Mouse (Mus musculus) embryonic facial prominence, embryonic 14.5 days (tissue): Measurements from ENCODE around the gene Sypl. TPM values are rescaled to one million over a fixed set of nuclear protein-coding genes. Genes with fewer than 3 reads are reported as not detected.

Experiments used
- ATAC-seq: fragments of 200-750 bp; cut with Nextera tagmentation; 2 replicates; pipeline ENCODE4 v1.8.0; 2017; ENCODE audit warnings: low read depth, moderate number of reproducible peaks, moderate TSS enrichment
- DNase-seq: peaks from one replicate; pipeline ENCODE4 v3.0.0-alpha.2; 2015; ENCODE audit warnings: low spot score
- H3K27ac ChIP-seq: fragments of 300-500 bp; sonication (generic); replicated peaks from 2 replicates; pipeline ENCODE4 v1.5.1; 2014; ENCODE audit warnings: low read depth, mild to moderate bottlenecking, low read length, moderate library complexity
- H3K27me3 ChIP-seq: fragments of 300-500 bp; sonication (generic); replicated peaks from 2 replicates; pipeline ENCODE4 v1.6.1; 2014; ENCODE audit warnings: low read length; ENCODE audit not compliant: control insufficient read depth, insufficient read depth
- H3K36me3 ChIP-seq: fragments of 300-500 bp; sonication (generic); 2 replicates; pipeline ENCODE4 v1.6.1; 2014; ENCODE audit warnings: low read length, mixed read lengths; ENCODE audit not compliant: control insufficient read depth, insufficient read depth
- H3K4me1 ChIP-seq: fragments of 300-500 bp; sonication (generic); 2 replicates; pipeline ENCODE4 v1.6.1; 2014; ENCODE audit warnings: antibody characterized with exemption, low read length; ENCODE audit not compliant: control insufficient read depth, insufficient read depth
- H3K4me2 ChIP-seq: fragments of 300-500 bp; sonication (generic); 2 replicates; pipeline ENCODE4 v1.6.1; 2014; ENCODE audit warnings: low read depth, mild to moderate bottlenecking, low read length, moderate library complexity, mixed read lengths
- H3K4me3 ChIP-seq: fragments of 300-500 bp; sonication (generic); 2 replicates; pipeline ENCODE4 v1.5.1; 2014; ENCODE audit warnings: low read depth, mild to moderate bottlenecking, low read length
- H3K9ac ChIP-seq: fragments of 300-500 bp; sonication (generic); 2 replicates; pipeline ENCODE4 v1.6.1; 2014; ENCODE audit warnings: low read depth, mild to moderate bottlenecking, low read length, moderate library complexity, mixed read lengths
- H3K9me3 ChIP-seq: fragments of 300-500 bp; sonication (generic); 2 replicates; pipeline ENCODE4 v1.6.1; 2016; ENCODE audit warnings: low read length; ENCODE audit not compliant: control insufficient read depth
- WGBS: fragments of 180-500 bp; shearing (Covaris S2); extraction: QIAGEN DNeasy Blood & Tissue Kit; methylation state at CpG from one replicate; pipeline ENCODE4 v1.1.7; 2014; 5-methylcytosine and 5-hydroxymethylcytosine counted together
- polyA plus RNA-seq: library from polyadenylated mRNA; unstranded; fragments of >200 nt; fragmentation: Nextera tagmentation; extraction: Ambion mirVana; gene quantifications from 2 replicates; pipeline ENCODE4 v1.2.1, GENCODE M21; 2014

The Sypl gene
- polyA plus RNA-seq, 1 experiment from 2014 or later = 119 TPM

DNA sequence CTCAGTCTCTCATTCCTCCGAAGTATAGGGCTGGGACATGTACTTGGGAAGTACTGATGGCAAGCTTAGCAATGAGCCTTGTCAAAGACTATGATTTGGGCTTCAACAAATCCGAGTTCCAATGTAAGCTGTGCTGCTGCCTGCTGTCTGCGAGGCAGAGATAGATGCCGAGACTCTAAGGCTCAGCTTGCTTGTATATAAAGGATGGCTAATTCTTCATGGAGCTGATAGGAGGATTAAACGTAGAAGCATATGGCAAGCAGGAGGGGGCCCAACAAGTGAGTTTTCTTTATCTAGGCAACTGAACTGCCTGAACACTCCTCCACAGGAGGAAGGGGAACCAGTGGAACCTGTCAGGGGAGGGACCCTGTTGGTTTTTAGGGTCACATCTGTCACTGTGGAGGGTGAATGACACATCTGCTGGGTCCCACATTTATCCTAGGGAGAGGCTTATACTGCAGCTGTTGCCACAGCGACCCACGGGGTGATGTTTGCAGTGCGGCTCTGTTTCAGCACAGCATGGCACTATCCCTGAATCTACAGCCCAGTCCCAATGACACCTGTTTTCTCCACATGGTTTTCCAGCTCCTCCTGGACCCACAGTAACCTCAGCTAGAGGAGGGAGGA, 49.8 kb downstream of the Sypl start:
- Histone ChIP-seq H3K4me2 (no peak overlapping the region), H3K36me3 (no peaks in the 10 kb centered on the region), H3K9me3 (no peaks in the 10 kb centered on the region), H3K27ac (no peak overlapping the region), H3K9ac (no peak overlapping the region), H3K4me1 (peaks cover 9% of the 10 kb centered on the region), H3K27me3 (no peaks in the 10 kb centered on the region), H3K4me3 (no peak overlapping the region)
- peak; percentile 47; the same call in 1 of the 2 replicates for ATAC-seq
- DNase-seq = peak; percentile 68
- WGBS = 57% methylated on average over 8 of the region's 8 CpGs

DNA sequence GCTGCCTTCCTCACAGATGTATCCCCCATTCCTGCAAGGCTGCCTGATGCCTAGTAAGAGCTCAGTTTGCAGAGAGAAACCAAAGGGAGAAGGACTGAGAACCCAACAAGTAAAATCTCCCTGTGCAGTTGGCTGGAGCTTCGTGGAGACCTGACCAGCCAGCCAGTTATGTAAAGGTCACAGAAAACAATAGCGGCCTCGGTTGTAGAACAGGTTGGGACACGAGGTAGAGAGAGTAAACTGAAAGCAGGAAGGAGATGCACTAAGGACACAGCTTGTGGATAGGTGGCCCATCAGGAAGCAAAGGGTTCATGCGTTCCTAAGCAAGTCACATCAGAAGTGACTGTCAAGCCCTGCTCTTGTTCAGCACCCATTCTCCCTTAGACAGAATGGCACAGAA, 52.2 kb downstream of the Sypl start:
- Histone ChIP-seq H3K4me3 (no peak overlapping the region), H3K9me3 (no peaks in the 10 kb centered on the region), H3K36me3 (no peaks in the 10 kb centered on the region), H3K27me3 (no peaks in the 10 kb centered on the region), H3K9ac (no peak overlapping the region), H3K4me1 (peaks cover 20% of the 10 kb centered on the region), H3K27ac (no peak overlapping the region), H3K4me2 (no peak overlapping the region)
- DNase-seq = no peak
- 84% methylated on average over 5 of the region's 5 CpGs for WGBS
- ATAC-seq = no peak

DNA sequence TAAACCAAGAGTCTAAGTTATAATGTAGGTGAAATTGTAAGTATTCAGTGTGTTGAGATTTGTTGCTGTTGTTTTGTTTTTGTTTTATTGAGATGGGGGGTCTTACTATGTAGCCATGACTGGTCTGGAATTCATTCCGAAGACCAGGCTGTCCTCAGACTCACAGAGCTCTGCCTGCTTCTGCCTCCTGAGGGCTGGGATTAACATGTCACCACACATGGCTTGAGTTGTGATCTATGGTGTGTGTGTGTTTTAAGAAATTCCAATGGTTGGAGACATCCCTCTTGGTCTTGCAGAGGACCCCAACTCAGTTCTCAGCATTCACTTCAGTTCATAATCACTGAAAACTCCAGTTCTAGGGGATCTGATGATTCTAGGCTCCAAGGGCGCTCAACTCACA, 53.5 kb downstream of the Sypl start:
- ATAC-seq (no peak), DNase-seq (no peak)
- Histone ChIP-seq H3K27me3 (no peaks in the 10 kb centered on the region), H3K4me1 (peaks cover 20% of the 10 kb centered on the region), H3K9me3 (no peaks in the 10 kb centered on the region), H3K4me3 (no peak overlapping the region), H3K9ac (no peak overlapping the region), H3K27ac (no peak overlapping the region), H3K36me3 (no peaks in the 10 kb centered on the region), H3K4me2 (no peak overlapping the region)
- 95% methylated on average over 2 of the region's 2 CpGs for WGBS

DNA sequence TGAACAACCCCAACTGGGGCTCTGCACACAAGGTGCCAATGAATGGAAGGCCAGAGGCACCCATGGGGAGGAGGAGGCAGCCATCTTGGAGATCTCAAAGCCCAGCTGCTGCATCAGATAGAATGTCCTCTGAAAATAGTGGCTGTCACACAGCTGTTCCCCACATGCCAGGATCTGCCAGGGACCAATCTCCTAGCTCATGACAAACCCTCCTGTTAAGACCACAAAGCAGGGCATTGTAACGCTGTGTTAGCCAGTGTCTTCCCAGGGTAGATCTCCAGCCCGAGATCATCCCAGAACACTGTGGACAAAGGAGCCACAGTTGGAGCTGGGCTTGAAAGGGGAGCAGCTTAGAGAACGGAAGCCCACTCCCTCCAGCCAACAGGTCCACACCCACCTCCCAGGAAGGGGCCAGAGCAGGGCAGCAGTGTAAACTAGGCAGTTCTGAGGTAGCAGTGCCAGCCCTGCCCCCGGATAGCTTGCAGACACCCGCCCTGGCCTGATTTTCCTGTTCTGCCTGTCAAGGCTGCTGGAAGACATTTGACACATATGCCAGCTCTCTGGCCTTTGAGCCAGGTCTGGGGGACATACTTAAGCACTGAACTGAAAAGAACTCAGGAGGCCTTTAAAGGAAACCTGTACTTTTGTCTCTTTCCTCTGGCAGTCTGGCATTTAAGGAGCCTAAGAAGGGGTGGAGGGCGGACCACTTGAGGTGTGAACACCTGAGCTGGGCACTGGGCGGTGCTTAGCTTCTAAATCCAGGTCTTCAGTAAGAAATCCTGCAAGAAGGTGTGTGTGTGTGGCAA, 54.8 kb downstream of the Sypl start:
- no peaks in the 10 kb centered on the region for H3K9me3 ChIP-seq
- DNase-seq (peak; percentile 84), ATAC-seq (peak; percentile 90)
- no peaks in the 10 kb centered on the region for H3K27me3 ChIP-seq
- H3K4me1 ChIP-seq = peaks cover 20% of the 10 kb centered on the region
- WGBS = 31% methylated on average over 7 of the region's 7 CpGs
- H3K27ac ChIP-seq = peak overlapping the region; percentile 45
- no peak overlapping the region for H3K9ac ChIP-seq
- no peaks in the 10 kb centered on the region for H3K36me3 ChIP-seq
- no peak overlapping the region for H3K4me3 ChIP-seq
- H3K4me2 ChIP-seq = peak overlapping the region; percentile 1

DNA sequence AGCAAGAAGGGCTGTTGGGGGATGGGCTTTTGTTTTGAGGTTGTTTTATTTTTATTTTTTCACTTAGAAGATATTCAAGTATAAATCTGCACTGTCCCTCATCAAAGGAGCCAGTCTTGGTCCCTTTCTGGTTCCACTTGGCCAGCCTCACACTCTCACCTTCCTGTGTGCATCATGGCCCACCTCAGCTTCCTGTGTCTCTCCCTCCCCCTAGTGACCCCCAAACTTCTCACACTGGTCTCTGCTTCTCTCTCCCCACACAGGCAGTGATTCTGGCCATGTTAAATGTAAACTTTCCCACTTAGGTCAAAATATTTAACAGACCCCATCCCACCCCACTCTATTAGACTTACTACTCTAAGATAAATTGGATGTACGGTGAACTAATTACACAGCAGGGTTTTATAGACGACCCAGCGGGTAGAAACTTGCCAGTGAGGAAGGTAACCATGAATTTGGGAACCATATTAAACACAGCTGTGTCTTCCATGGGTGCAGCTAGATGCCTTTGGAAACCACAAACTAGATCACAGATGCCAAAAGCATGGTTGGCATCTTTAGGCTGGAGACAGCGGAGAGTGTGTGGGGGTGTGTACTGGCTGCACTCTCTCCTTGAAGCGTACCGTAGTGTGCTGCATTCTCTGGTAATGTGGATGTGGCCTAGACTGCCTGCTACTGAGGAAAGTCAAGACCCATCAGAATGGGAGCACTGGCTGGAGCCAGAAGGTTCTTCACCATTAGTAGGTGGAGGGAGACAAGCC, 55.7 kb downstream of the Sypl start:
- Histone ChIP-seq H3K4me1 (peaks cover 20% of the 10 kb centered on the region), H3K4me3 (no peak overlapping the region), H3K4me2 (no peak overlapping the region), H3K9ac (no peak overlapping the region), H3K9me3 (no peaks in the 10 kb centered on the region), H3K36me3 (no peaks in the 10 kb centered on the region), H3K27me3 (no peaks in the 10 kb centered on the region), H3K27ac (no peak overlapping the region; the same call in 1 of the 2 replicates)
- DNase-seq (peak; percentile 64), ATAC-seq (peak; percentile 38; the same call in 1 of the 2 replicates)
- 66% methylated on average over 6 of the region's 6 CpGs for WGBS

DNA sequence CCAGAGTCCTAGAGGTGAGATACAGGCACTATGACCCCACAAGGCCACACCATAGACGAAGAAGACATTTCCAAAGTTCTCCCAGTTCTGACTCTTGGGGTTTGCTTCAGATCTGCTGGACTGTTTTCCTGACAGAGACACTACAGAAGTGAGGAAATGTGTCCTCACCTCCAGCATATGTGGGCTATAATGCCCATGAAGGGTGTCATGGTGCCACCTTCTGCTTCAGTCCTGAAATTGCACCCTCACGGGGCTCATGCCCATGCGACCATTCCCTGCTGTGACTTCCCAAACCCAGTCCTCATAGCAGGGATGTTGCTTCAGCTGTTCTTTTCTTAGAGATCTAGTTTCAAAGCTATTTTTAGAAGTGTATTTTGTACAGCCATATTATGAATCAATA, 56.3 kb downstream of the Sypl start:
- no peaks in the 10 kb centered on the region for H3K9me3 ChIP-seq
- WGBS = 45% methylated on average over 3 of the region's 3 CpGs
- H3K27me3 ChIP-seq = no peaks in the 10 kb centered on the region
- peaks cover 20% of the 10 kb centered on the region for H3K4me1 ChIP-seq
- H3K36me3 ChIP-seq = no peaks in the 10 kb centered on the region
- 0 out of 2 replicates have a peak, but pooled peaks have one; percentile 24 for ATAC-seq
- H3K9ac ChIP-seq = no peak overlapping the region
- DNase-seq = peak; percentile 54
- H3K27ac ChIP-seq = no peak overlapping the region; the same call in 1 of the 2 replicates
- H3K4me3 ChIP-seq = no peak overlapping the region
- H3K4me2 ChIP-seq = no peak overlapping the region

DNA sequence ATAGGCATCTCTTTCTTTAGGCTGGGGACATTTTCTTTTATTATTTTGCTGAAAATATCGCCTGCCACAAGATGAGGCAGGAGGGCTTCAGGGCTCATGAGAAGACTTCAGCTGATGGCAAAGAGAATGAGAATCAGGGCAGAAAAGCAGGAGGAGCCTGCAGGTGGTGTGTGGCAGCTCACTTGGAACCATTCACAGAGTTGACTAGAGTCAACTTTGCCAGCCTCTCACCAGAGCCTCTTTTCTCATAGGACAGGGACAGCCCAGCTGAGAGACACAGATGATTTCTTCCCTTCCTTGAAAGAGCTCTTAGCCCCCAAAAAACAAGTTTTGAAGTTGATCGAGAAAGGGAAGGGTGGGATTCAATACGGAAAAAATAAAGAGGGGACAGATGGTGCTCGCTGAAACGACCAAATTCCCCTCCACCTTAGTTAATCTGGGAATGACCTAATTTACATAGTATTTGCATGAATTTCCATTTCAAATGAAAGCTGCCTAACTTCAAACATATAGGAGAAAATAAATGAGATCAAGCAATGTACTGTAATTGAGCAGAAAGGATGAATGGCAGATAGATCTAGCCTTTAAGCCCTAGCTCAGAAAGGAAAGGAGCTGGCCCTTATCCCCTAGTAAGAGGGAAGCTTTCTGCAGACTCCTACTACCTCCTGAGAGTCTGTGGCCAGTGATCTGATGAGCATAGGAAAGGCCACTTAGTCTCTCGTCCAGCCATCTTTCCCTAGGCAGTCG, 60.5 kb downstream of the Sypl start:
- DNase-seq = no peak
- 58% methylated on average over 7 of the region's 7 CpGs for WGBS
- Histone ChIP-seq H3K9me3 (no peaks in the 10 kb centered on the region), H3K27ac (no peak overlapping the region), H3K4me3 (no peak overlapping the region), H3K9ac (no peak overlapping the region), H3K27me3 (no peaks in the 10 kb centered on the region), H3K4me1 (peaks cover 9% of the 10 kb centered on the region), H3K36me3 (no peaks in the 10 kb centered on the region), H3K4me2 (no peak overlapping the region)
- ATAC-seq = no peak

DNA sequence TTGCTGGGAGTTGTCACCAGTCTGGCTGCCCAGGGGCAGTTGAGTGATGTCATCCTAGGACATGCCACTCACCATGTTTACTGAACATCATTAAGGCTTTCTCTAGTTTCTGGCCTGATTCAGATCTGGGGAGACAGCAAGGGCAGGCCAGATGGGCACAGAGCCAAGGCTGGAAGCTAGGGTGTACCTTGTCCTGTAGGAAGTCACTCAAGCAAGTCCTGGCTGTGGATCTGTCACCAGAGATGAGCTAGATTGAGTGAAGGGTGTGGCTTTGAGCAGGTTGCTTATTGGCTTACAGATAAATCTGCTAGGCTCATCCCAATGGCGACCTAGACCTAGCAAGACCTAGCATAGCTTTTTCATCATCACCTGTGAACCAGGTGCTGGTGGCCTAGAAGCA, 61.4 kb downstream of the Sypl start:
- ATAC-seq (no peak), DNase-seq (no peak)
- WGBS = 100% methylated on average over 1 of the region's 1 CpGs
- H3K4me3 ChIP-seq = no peak overlapping the region
- no peak overlapping the region for H3K27ac ChIP-seq
- H3K4me2 ChIP-seq = no peak overlapping the region
- H3K9ac ChIP-seq = no peak overlapping the region
- H3K9me3 ChIP-seq = no peaks in the 10 kb centered on the region
- H3K4me1 ChIP-seq = 0 out of 2 replicates have a peak, but pooled peaks cover 2% of the 10 kb centered on the region
- no peaks in the 10 kb centered on the region for H3K36me3 ChIP-seq
- H3K27me3 ChIP-seq = no peaks in the 10 kb centered on the region
